Mouse (Mus musculus) liver, adult (tissue): ENCODE results near the gene Tnip3.

Experiments used
- GATA4 ChIP-seq: IDR thresholded peaks from 2 replicates; pipeline ENCODE4 v1.6.1; 2014; ENCODE audit warnings: mild to moderate bottlenecking, low read length; ENCODE audit not compliant: insufficient replicate concordance

Gene Tnip3

DNA sequence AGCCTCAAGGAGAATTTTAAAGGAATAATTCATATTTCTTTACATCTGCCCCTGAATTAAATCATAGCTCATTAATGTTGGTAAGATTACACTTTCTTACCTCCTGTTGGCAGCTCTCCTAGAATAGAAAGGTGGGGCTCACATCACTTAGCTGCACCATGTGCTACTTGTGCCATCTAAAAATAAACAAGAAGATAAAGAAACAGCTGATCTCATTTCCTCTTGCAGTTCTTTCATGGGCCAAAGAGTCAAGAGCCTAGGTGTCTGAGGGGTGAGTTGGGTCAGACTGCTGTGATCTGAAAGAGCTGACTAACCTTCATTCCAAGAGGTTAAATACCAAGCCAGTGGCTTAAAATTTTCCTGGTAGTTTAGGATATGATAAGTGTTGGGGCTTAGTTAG, 86.7 kb downstream of the Tnip3 start:
- TF ChIP-seq GATA4: no peak

DNA sequence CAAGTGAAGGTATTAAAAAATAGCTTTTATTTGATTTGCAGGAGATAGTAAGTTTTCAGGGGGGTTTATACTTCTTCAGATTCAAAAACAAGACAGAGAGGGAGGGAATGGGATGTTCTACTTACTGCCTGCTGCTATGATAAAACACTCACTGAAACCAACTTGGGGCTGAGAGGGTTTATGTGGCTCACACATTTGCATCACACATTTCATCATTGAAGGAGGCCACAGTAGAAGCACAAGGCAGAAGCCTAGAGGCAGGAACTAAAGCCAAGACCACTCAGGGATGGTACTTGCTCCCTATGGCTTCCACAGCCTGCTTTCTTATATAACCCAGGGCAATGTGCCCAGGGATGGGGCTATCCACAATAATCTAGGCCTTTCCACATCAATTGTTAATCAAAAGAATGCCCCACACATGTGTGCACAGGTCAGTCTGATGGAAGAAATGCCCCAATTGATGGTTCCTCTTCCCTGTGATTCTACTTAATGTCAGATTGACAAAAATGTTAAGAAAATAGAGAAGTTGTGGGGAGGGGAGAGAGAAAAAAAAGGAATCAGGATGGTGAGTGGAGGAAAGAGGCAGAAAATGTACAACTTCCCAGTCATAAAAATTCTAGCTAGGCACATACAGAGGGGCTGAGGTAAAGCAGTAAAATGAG, 88.9 kb downstream of the Tnip3 start:
- TF ChIP-seq GATA4: no peak

DNA sequence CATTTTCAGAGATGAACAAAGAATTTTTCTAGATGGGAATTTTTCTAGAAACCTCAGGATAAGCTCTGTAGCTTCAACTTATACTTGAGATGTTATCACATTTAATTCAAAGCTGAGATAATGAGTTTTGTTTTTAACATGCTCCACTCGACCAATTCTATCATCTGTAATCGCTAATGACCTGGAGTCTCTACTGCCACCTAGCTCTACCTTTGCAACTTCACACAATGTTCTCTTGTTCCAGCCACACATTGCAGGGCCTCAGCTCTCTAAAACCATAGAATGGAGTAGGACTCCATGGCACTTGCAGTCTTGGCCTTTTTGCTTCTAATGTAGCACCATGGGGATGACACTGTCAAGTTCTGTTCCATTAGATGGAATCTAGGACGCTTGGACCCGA, 90.5 kb downstream of the Tnip3 start:
- TF ChIP-seq GATA4: no peak

DNA sequence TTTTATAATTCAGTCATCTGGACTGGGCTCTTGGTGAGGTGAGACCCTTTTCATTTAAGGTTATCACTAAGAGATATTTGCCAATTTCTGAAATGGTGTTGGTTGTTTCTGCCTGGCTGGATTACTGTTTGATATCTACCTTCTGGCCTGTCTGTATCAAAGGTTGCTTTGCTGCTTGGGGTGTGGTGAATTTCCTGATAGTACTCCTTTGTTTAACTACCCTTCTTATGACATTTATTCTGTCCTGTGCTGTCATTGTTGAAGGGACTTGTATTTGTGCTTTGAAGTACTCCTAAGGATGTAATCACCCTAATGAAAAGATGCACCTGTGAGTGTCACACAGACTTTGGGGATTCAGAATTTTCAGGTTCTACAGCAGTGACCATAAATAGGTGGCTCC, 96.1 kb downstream of the Tnip3 start:
- TF ChIP-seq GATA4: no peak

DNA sequence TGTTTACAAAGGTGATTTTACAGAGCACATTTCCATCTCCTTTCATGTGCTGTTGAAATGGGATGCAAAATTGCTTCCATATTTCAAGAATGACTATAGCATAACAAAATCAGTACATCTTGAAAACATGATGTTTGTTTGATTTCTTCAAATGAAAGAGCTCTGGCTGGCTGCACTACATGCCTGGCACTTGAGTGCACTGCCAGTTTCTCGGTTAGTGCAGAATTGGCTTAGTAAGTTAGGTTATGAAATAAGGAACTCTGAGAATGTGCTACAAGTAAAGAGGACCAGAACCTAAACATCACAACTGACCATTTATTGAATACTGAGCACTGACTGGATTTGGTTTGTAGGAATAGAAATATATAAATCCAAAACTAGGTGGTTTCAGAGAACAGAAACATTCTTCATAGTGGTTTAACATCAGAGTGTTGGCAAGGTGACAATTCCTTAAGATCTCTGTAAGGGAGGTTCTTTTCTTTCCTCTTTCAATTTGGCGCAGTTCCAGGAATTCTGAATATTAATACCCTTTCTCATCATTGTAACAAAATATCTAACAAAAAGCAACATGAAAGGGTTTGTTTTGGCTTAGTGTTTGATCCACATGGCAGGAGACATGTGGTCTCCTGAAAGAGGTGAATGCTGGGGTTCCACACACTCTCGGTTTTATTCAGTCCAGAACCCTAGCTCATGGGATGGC, 98.1 kb downstream of the Tnip3 start:
- TF ChIP-seq GATA4: no peak

DNA sequence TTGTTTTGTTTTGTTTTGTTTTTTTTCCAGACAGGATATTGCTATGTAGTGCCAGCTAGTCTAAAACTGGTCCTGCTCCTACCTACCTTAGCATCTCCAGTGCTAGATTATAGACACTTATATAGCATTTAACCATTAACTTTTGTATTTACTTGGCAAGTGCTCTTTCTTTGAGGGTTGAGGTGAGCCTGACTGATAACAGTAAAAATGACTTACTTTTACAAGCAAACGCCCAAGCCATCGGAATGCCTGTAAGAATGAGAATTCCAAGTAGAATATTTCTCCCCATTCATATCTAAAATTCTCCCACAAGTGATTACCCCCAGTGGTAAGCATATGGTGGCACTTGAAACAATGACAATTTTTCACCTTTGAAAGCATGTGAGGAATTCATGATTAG, 105.5 kb downstream of the Tnip3 start:
- no peak for TF ChIP-seq GATA4

DNA sequence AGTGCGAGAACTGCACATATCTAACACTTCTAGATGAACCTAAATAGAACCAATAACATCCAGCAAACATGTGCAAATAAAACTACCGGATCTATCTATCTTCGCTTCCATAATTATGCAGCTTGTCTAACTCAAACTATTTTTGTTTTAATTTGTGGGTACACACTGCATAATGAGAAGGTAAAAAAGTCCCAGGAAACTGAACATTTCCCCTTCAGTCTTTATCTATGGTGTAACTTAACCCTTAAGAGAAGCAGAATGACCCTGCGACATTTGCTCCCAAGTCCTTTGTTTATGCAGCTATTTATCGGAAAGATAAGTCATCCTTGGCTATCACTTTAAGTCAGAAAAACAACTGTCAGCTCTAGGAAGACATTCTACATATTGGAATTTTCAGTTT, 107.1 kb downstream of the Tnip3 start:
- no peak for TF ChIP-seq GATA4

DNA sequence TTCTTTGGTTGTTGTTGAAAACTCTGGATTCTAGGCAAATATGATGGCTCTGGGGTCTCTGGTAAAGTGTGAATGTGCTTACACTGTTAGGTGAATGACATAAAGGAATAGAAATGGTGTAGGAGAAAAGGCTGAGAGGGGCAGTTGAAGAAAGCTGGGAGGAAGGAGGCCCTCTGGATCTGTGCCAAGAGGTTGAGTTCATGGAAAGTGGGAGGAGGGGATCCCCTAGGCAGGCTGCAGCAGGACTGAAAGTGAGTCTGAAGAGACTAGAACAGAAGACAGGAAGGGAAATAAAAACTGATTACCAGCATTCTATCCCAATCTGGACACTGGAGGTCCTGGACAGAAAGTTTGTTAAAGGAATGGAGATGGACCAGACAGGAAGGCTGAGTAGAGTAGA, 117.3 kb downstream of the Tnip3 start:
- no peak for TF ChIP-seq GATA4

DNA sequence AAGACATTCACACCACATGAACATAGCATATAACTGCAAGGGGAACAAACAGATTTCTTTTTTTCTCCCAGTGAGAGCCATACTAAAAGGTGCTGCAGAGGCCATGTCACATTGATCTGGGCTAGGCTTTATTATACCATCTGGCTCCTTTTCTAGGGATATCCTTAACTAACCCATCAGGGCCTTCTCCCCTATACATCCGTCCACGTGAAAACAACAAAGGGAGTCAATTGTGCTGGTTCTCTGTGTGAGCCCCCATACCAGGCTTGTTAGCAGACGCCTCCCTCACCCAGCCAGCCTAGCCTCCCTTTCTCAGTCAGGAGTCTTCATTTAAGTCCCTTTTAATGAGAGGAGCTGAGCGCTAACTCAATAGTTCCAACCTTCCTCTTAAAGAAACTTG, 119.0 kb downstream of the Tnip3 start:
- TF ChIP-seq GATA4: no peak

DNA sequence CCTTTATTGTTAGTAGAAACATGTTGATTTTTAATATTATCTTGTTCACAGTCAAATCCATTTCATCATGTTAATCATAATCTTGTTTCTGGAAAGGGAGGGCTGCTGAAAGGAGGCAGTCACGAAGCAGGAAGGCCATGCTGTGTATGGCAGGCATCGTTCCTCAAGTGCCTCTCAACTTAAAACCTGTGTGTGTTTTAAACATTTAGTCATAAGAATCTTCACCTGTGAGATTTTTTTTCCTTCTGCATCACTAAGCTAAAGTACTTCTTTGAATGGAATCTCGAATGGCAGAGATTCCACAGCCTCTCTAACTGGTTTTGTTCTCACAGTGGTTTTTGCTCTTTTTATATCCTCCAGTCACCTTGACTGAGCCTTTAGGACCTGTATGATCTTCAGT, 121.3 kb downstream of the Tnip3 start:
- no peak for TF ChIP-seq GATA4

DNA sequence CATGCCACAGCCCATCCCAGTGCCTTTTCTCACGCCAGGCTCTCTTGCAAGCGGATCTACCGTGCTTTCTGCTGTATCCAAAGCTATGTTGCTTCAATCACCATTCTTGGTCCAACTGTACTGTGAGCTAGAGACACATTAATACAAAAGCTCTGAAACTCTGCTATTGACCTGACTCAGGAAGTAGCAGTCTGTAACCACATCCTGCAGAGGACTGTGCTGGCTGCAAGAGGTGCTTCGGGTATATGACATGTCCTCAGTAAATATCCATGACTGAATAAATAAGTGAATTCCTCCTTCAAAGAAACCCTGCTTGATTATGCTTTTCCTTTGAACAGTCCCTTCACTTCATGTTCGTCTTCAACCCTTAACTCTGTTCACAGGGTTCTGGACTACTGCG, 122.6 kb downstream of the Tnip3 start:
- TF ChIP-seq GATA4: no peak

DNA sequence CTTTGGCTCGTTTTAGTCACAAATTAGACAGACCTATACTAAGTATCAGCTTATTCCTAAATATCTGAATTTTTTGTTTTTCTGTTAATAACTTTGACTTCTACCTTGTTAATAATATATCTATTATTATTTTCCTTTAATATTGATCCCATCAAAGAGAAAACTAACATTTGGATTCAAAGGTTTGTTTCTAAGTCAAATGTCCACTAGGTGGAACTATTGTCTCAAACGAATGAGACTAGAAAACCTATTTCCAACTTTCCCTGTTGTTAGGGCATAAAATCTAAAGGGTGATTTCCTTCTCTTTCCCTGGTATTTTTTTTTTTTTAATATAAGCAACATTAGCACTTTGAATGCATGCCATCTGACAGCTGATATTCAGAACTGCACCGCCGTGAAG, 126.3 kb downstream of the Tnip3 start:
- no peak for TF ChIP-seq GATA4

DNA sequence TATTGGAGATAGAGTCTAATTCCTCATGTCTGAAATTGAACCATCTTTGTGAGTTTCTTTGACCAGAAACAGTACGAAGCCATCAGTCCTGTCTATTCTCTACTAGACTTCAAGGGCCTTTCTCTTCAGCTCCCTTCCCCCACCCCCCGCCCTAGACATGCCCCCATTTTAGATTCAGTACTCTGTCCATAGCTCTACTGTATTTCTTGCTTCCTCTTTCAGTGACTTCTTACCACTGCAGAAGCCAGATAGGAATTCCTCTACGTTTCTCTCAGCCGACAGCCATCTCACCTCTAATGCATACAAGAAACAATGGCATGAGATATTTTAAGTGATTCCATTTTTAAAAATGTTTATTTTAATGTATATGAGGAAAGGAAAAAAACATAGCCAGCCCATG, 136.2 kb downstream of the Tnip3 start:
- TF ChIP-seq GATA4: no peak

DNA sequence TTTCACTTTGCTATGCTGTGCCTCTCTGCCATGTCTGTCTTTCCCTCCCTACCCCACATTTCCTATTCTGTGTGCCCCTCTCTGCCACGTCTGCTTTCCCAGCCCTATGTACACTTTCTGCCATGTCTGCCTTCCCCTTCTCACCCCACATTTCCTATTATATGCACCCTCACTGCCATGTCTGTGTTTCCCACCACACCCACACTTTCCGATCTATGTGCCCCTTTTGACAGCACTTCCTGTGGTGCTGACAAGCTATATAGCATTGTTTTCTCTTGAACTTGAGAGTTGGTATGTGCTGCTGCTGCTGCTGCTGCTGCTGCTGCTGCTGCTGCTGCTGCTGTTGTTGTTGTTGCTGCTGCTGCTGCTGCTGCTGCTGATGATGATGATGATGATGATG, 136.9 kb downstream of the Tnip3 start:
- no peak for TF ChIP-seq GATA4

DNA sequence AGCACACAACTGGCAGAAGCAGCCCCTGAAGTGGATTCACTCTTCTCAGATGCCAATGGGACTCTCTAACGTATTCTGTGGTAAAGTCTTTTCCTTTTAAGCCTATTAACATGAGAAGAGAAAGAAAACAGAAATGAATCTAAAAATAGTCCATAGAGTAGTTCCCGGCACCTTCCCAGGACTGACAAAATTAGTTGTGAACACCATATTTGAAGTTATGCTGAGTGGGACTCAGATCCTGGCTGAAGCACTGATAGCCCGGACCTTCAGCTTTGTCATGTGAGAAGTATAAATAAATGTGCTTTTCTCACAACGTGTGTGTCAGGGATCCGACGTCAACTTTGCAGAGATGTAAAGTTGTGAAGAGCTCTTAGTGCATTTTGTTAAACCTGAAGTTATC, 138.9 kb downstream of the Tnip3 start:
- TF ChIP-seq GATA4: no peak

DNA sequence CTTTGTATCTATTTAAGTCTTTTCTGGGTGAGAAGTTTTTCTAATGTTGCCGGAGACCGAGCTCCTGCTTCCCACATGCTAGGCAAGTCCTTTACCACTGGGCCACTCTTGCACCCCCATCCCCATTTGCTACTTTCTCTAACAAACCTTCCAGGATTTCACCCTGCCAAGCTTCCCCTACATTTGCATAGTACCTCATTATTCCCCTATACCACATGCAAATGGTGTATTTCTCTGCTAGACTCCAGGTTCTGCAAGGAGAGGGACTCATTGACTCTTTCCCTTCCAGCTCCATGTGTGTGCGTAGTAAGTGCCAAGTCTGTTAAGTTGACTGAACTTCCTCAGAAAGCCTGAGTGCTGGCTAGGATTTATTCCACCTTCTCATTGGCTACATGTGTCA, 141.2 kb downstream of the Tnip3 start:
- no peak for TF ChIP-seq GATA4

DNA sequence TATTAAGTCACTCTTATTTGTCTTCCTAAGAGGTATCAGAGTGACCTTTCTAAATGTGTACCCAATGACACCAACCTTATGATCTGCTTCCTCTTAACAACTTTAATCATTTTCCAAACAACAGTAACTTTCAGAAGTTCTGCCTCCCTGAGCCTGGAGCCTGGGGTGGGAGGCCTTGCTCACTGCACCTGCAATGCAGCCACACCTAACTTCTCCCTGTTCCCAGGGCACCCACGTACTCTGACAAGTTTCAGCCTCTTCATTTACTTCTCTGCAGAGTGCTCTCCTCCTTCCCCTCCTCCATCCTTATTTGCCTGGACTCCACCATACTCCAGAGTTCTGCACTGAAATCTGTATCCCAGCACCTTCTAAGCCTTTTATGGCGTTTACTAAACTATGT, 144.9 kb downstream of the Tnip3 start:
- no peak for TF ChIP-seq GATA4
